Mouse (Mus musculus): Measurements from ENCODE around the gene Olfr491.

Olfr491 gene

DNA sequence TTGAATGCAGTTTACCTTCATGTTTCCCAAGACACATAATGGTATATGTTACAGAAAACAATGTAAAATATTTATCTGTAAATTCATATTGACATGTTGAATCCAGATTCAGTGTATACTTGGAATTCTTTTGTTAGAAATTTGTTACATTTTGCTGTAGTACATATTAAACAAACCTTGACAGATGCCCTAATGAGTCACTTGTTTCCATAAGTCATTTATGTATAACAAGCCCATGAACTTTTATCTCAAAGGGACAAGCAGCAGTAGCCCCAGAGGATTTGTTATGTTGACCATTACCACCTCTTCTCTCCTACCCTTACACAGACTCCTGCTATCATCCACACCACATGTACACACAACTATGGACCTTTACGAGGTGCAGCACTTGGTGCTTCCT, at the start of gene Olfr491:
Gene Olfr491 (plus strand): TSS at position 301 of the 400 bp plus-strand sequence.
- no peak for DNase-seq

DNA sequence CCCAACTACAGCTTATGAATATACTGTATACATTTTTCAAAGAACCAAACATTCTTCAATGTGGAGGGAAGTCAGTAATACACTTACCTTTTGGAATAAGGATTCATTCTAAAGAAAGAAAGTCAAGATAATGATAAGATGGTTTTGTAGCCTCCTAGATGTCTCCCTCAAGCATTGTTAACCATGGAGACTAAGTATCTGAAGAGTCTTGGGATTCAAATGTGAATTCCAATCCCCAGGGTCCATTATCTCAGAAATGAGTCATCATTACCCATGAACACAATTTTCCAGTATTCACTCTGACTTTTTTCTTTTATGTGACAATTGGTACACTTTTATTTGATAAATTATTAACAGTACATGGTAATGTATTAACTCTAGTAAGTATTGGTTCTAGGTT, 24.4 kb upstream of the Olfr491 start, which contains the start of gene Olfr490:
Gene Olfr490 (minus strand): TSS at position 101 of the 400 bp plus-strand sequence.
- DNase-seq, result no peak

DNA sequence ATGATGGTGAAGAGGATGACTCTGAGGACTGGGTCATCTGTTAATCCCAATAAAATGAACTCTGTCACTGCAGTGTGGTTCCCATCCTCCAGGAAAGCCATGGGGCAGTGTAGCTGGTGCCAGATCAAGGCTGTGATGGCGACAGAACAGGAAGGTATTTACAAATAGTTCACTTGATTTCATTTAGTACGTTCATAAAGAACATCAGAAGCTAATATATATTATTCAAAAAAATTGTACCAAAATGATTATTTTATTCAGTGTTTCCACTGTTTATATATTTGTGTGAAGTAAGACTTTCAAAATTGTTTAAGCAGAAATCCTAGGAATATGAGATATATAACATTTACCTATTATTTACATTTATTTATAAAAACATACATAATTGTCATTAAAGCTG, 10.3 kb downstream of the Olfr491 start, which contains the start of gene Olfr492:
Gene Olfr492 (minus strand): TSS at position 101 of the 400 bp plus-strand sequence.
- DNase-seq, result no peak

DNA sequence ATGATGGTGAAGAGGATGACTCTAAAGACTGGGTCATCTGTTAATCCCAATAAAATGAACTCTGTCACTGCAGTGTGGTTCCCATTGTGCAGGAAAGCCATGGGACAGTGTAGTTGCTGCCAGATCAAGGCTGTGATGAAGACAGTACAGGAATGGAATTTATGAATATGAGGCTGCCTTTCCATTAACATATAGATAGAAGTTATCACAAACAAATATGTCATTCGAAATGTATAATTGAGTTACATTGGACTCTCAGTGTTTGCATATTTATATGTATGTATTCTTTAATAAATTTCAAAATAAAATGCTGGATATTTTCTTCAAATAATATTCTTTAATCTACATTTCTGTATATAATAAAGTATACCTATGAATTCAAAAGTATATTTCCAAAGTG, 33.6 kb downstream of the Olfr491 start, which contains the start of gene Olfr493:
Gene Olfr493 (minus strand): TSS at position 101 of the 400 bp plus-strand sequence.
- DNase-seq, result no peak

DNA sequence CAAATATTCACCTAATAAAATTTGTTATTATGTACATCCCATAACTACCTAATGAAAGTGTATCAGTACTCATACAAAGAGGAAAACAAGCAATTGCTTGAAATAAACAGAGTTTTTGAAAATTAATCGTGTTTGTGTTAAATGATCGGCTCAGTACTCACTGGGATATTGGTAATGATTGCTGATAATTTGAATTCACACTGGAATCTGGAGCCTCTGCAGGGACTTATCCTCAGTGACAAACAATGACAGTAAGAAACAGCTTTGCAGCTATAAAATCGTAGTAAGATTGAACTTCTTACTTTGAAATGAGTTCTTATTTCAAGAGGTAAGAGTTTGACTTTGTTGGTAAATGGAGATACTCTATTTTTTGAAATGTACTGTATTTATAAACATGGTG, 51.8 kb downstream of the Olfr491 start, which contains the start of gene Olfr494:
Gene Olfr494 (plus strand): TSS at position 301 of the 400 bp plus-strand sequence.
- DNase-seq, result no peak
